Mouse (Mus musculus) stomach, embryonic 14.5 days (tissue): ENCODE results near the gene Kat6b. TPM values are rescaled to one million over a fixed set of nuclear protein-coding genes. Genes with fewer than 3 reads are reported as not detected.
A peak's percentile ranks its signal among the peaks of the same experiment; 100 is the strongest.

Experiments
- ATAC-seq: fragments of 200-750 bp; cut with Nextera tagmentation; 2 replicates; pipeline ENCODE4 v1.8.0; 2017; ENCODE audit warnings: low read depth, moderate TSS enrichment; ENCODE audit not compliant: insufficient number of reproducible peaks, insufficient read depth, low FRiP score
- H3K27ac ChIP-seq: fragments of 300-500 bp; sonication (generic); 2 replicates; pipeline ENCODE4 v1.5.1; 2014; ENCODE audit warnings: mild to moderate bottlenecking, low read length, moderate library complexity, mixed read lengths
- H3K27me3 ChIP-seq: fragments of 300-500 bp; sonication (generic); 2 replicates; pipeline ENCODE4 v1.6.1; 2014; ENCODE audit warnings: low read length, control low read depth, mixed read lengths; ENCODE audit not compliant: control insufficient read depth, insufficient read depth
- H3K36me3 ChIP-seq: fragments of 300-500 bp; sonication (generic); 2 replicates; pipeline ENCODE4 v1.6.1; 2014; ENCODE audit warnings: mild to moderate bottlenecking, control low read depth, low read length, moderate library complexity, mixed read lengths; ENCODE audit not compliant: control insufficient read depth, insufficient read depth
- H3K4me1 ChIP-seq: fragments of 300-500 bp; sonication (generic); 2 replicates; pipeline ENCODE4 v1.6.1; 2014; ENCODE audit warnings: low read length, control low read depth, mixed read lengths; ENCODE audit not compliant: control insufficient read depth, insufficient read depth
- H3K4me2 ChIP-seq: fragments of 300-500 bp; sonication (generic); replicated peaks from 2 replicates; pipeline ENCODE4 v1.6.1; 2014; ENCODE audit warnings: low read depth, low read length, control low read depth
- H3K4me3 ChIP-seq: fragments of 300-500 bp; sonication (generic); 2 replicates; pipeline ENCODE4 v1.5.1; 2014; ENCODE audit warnings: low read depth, low read length, control low read depth
- H3K9ac ChIP-seq: fragments of 300-500 bp; sonication (generic); replicated peaks from 2 replicates; pipeline ENCODE4 v1.6.1; 2014; ENCODE audit warnings: low read depth, mild to moderate bottlenecking, control low read depth, low read length, moderate library complexity, mixed read lengths
- H3K9me3 ChIP-seq: fragments of 300-500 bp; sonication (generic); 2 replicates; pipeline ENCODE4 v1.6.1; 2016; ENCODE audit warnings: low read depth, low read length, control low read depth; ENCODE audit not compliant: control insufficient read depth
- WGBS: fragments of 180-500 bp; shearing (Covaris S2); extraction: QIAGEN DNeasy Blood & Tissue Kit; methylation state at CpG from one replicate; pipeline ENCODE4 v1.1.7; 2014; 5-methylcytosine and 5-hydroxymethylcytosine counted together
- polyA plus RNA-seq: library from polyadenylated mRNA; unstranded; fragments of >200 nt; fragmentation: Nextera tagmentation; extraction: Ambion mirVana; gene quantifications from 2 replicates; pipeline ENCODE4 v1.2.1, GENCODE M21; 2014

Gene Kat6b
- polyA plus RNA-seq, 1 experiment from 2014 or later = 32.3 TPM

- WGBS = 1% methylated on average over 29 of the region's 38 CpGs
- peak; percentile 7; the same call in 1 of the 2 replicates for ATAC-seq
- H3K27ac ChIP-seq = peak overlapping the region; percentile 94
- H3K4me3 ChIP-seq = peak overlapping the region; percentile 73
- H3K9ac ChIP-seq = peak overlapping the region; percentile 55
- H3K9me3 ChIP-seq = no peaks in the 10 kb centered on the region
- H3K36me3 ChIP-seq = no peaks in the 10 kb centered on the region
- peak overlapping the region; percentile 50 for H3K4me2 ChIP-seq
- H3K27me3 ChIP-seq = no peaks in the 10 kb centered on the region
- H3K4me1 ChIP-seq = peaks cover 16% of the 10 kb centered on the region
Measured at GRCm38 (mm10) chr14:21501048-21501657, 19.9 kb downstream of the Kat6b start.

DNA sequence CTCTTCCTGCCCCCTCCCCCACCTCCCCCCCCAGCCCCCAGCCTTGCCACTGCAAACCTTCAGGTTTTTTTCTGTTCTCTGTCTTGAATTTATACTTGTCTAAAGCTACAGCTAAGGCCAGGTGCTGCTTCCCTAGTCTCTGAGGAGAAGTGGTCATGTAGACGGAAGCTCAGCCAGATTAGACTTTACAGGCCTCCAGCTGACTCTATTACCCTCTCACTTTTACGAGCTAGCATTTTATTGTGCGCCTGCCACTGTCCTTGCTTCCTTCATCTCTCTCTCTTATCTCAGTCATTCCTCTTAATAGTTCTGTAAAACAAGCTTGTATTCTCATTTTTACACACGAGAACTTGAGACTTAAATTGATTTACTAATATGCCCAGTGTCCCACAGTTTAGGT, 23.8 kb downstream of the Kat6b start:
- WGBS = 48% methylated on average over 4 of the region's 4 CpGs
- no peaks in the 10 kb centered on the region for H3K27me3 ChIP-seq

GRCm38 (mm10) chr14:21507046-21507445, 25.8 kb downstream of the Kat6b start:
- WGBS = 80% methylated on average over 5 of the region's 5 CpGs
- Histone ChIP-seq H3K27ac (no peak overlapping the region), H3K27me3 (no peaks in the 10 kb centered on the region), H3K9ac (no peak overlapping the region), H3K4me3 (no peak overlapping the region), H3K4me2 (no peak overlapping the region), H3K9me3 (no peaks in the 10 kb centered on the region), H3K36me3 (no peaks in the 10 kb centered on the region), H3K4me1 (peaks cover 9% of the 10 kb centered on the region)
- no peak for ATAC-seq

More for the DNA sequence above, 23.8 kb downstream of the Kat6b start:
- Histone ChIP-seq H3K9ac (no peak overlapping the region), H3K4me1 (peaks cover 16% of the 10 kb centered on the region), H3K4me3 (no peak overlapping the region), H3K36me3 (no peaks in the 10 kb centered on the region), H3K4me2 (no peak overlapping the region), H3K27ac (no peak overlapping the region), H3K9me3 (no peaks in the 10 kb centered on the region)
- no peak for ATAC-seq

DNA sequence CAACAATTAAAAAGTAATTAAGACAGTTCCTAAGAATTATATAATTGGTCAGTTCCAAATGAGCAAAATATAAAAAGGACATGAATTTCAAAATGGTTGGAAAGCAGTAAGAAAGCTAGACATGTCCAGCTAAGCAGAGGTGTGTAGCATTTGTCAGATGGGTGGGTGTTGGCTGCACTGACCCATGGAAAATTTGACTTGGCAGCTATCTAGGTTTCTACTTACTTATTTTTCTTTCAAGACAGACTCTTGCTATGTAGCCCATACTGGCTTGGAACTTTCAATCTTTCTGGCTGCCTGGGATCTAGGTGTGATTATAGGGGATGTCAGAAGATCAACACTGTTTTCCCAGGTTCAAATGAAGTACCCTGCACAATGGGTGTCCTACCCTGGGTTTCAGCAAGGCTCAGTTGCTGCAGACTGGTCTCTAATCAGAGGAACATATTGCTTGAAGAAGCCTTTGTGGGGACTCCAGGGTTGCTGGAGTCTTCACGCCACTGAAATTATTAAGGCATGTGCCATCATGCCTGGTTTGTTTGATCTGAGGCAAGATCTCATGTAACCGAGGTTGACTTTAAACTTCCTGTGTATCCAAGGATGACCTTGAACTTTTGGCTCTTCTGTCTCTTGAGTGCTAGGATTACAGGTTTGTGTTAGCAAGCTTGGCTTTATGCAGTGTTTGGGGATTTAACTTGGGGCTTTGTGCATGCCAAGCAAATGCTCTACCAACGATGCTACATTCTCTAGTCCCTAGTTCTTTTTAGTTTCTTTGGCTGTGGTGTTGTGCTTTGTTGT, 28.1 kb downstream of the Kat6b start:
- H3K4me1 ChIP-seq = no peaks in the 10 kb centered on the region
- no peaks in the 10 kb centered on the region for H3K27me3 ChIP-seq
- H3K9ac ChIP-seq = no peak overlapping the region
- no peak overlapping the region for H3K4me3 ChIP-seq
- WGBS = 52% methylated on average over 3 of the region's 3 CpGs
- H3K27ac ChIP-seq = no peak overlapping the region
- no peak for ATAC-seq
- no peaks in the 10 kb centered on the region for H3K9me3 ChIP-seq
- no peaks in the 10 kb centered on the region for H3K36me3 ChIP-seq
- no peak overlapping the region for H3K4me2 ChIP-seq

DNA sequence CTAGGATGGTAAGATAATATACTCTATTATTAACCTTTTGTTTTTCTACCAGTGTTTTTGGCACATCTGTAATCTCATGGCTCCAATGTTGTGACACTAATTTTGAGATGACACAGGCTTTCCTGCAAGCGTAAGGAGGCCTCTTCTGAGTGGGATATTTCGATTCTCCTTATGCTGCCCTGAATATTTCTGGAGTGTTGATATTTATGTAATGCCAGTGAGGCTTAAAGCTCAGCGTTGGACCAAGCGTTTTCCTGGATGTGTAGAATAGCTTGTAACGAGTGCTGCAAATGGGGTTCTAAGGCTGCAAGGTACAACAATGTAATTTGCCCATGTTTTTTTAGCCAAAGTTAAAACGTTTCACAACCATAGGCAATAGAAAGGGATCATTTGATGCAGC, 30.2 kb downstream of the Kat6b start:
- Histone ChIP-seq H3K4me3 (no peak overlapping the region), H3K4me2 (no peak overlapping the region), H3K27me3 (no peaks in the 10 kb centered on the region), H3K9me3 (no peaks in the 10 kb centered on the region), H3K4me1 (no peaks in the 10 kb centered on the region), H3K36me3 (no peaks in the 10 kb centered on the region), H3K27ac (no peak overlapping the region), H3K9ac (no peak overlapping the region)
- 78% methylated on average over 6 of the region's 6 CpGs for WGBS
- no peak for ATAC-seq

GRCm38 (mm10) chr14:21515505-21515904, 34.3 kb downstream of the Kat6b start:
- H3K4me2 ChIP-seq = no peak overlapping the region
- no peaks in the 10 kb centered on the region for H3K27me3 ChIP-seq
- ATAC-seq = no peak
- no peaks in the 10 kb centered on the region for H3K9me3 ChIP-seq
- H3K9ac ChIP-seq = no peak overlapping the region
- peaks cover 1% of the 10 kb centered on the region; the same call in 1 of the 2 replicates for H3K4me1 ChIP-seq
- no peak overlapping the region for H3K4me3 ChIP-seq
- H3K27ac ChIP-seq = no peak overlapping the region
- WGBS = 92% methylated on average over 5 of the region's 5 CpGs
- peaks cover 11% of the 10 kb centered on the region for H3K36me3 ChIP-seq

DNA sequence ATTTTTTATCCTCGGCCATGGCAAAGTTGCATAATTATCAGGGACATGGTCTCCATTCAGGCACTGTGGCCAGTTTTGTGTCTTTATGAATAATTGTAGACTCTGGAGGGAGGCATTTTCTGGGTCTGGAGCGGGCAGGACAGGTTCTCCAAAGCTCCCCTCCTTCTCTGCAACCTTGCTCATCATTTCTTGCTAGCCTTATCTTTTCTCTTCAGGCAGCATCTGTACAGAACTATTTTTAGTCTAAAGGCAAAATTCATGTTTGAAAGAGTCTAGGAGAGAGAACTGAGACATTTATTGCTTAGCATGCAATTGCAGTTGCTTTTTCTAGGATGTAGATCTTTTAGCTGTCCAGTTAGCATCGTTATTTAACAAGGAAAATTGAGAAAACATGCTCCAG, 38.1 kb downstream of the Kat6b start:
- 86% methylated on average over 3 of the region's 3 CpGs for WGBS
- Histone ChIP-seq H3K4me3 (no peak overlapping the region), H3K4me1 (peaks cover 25% of the 10 kb centered on the region), H3K27ac (no peak overlapping the region), H3K27me3 (no peaks in the 10 kb centered on the region), H3K9ac (no peak overlapping the region), H3K36me3 (peaks cover 15% of the 10 kb centered on the region), H3K9me3 (no peaks in the 10 kb centered on the region), H3K4me2 (no peak overlapping the region)
- no peak for ATAC-seq

DNA sequence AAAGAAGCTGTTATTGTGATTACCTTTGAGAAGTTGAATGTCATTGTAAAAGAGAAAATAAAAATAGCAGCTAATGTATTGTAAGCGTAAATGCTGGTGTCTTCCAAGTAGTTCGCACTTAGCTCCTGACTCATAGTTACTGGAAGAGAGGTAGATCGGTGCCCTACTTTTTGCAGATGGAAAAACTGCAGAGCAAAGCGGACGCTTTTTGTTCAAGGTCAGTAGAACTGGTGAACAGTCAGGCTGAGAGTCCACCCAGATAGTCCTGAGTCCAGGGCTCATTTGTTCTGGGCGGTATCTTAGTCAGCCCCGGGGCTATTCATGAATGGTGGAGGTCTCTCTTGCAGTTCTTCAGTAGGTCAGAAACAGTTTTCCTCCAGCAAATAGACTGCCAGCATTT, 39.3 kb downstream of the Kat6b start:
- Histone ChIP-seq H3K4me3 (no peak overlapping the region), H3K9ac (no peak overlapping the region), H3K27ac (no peak overlapping the region), H3K4me2 (no peak overlapping the region), H3K9me3 (no peaks in the 10 kb centered on the region), H3K36me3 (peaks cover 15% of the 10 kb centered on the region), H3K27me3 (no peaks in the 10 kb centered on the region), H3K4me1 (peaks cover 29% of the 10 kb centered on the region)
- no peak for ATAC-seq
- whole genome bisulfite sequencing = 89% methylated on average over 7 of the region's 7 CpGs
